Mouse (Mus musculus) ovary, adult 18-20 months (tissue): ENCODE measurements at regions not wholly inside any gene's neighbourhood (a gene's known extent, or its start where the extent isn't known, plus 50 kb on each side); places are given as distances from the start of the nearest gene placed in this dataset.

Source experiments
- DNase-seq: peaks from one replicate; pipeline ENCODE4 v3.0.0; 2022; ENCODE audit warnings: low spot score, mixed read lengths

- DNase-seq: no peak
Observed at GRCm38 (mm10) chr15:97459606-97460359, 212.7 kb upstream of the Amigo2 start.

- DNase-seq: no peak
Observed at GRCm38 (mm10) chr15:97458748-97459221, 211.7 kb upstream of the Amigo2 start.

- no peak for DNase-seq
Observed at GRCm38 (mm10) chr15:97458139-97458747, 211.2 kb upstream of the Amigo2 start.

- no peak for DNase-seq
Observed at GRCm38 (mm10) chr15:97457468-97457867, 210.4 kb upstream of the Amigo2 start.

- DNase-seq: no peak
Observed at GRCm38 (mm10) chr15:97456991-97457390, 209.9 kb upstream of the Amigo2 start.

- no peak for DNase-seq
Observed at GRCm38 (mm10) chr15:97455672-97456071, 208.6 kb upstream of the Amigo2 start.

GRCm38 (mm10) chr15:97449724-97450123 is 202.6 kb upstream of the Amigo2 start:
- no peak for DNase-seq

GRCm38 (mm10) chr15:97449001-97449400 is 201.9 kb upstream of the Amigo2 start:
- DNase-seq: no peak

- no peak for DNase-seq
Observed at GRCm38 (mm10) chr15:97448243-97448880, 201.3 kb upstream of the Amigo2 start.

- no peak for DNase-seq
Observed at GRCm38 (mm10) chr15:97446181-97446580, 199.1 kb upstream of the Amigo2 start.

- DNase-seq: no peak
Observed at GRCm38 (mm10) chr15:97438235-97438760, 191.2 kb upstream of the Amigo2 start.
